Mouse (Mus musculus): ENCODE measurements around the gene Rhot1. TPM values are rescaled to one million over a fixed set of nuclear protein-coding genes. Genes with fewer than 3 reads are reported as not detected.

The Rhot1 gene
- polyA plus RNA-seq, 1 experiment from 2014 or later: 28.4 TPM

DNA sequence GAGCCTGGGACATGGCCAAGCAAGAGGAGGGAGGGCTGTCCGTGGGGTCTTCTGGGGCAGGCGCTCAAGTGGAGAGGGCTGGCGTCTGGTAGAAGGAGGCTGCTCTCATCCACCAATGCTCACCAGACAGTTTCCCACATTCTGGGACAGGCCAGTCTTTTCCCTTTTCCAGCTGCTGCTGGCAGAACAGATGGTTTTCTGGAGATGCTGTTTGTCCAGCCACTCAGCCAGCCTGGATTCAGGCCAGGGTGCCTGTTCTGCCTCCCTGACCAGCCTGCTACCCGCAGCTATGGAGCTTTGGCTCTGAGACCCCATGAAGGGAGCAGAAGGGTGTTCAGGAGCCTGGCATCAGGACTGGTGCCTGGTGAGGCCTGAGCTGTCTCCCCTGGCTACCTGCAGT lies 102.5 kb downstream of the Rhot1 start:
- no peak overlapping the region for H3K4me2 ChIP-seq (replicated peaks; ENCODE audit: low read depth)
- H3K9ac ChIP-seq (ENCODE audit: low read length): no peak overlapping the region
- ATAC-seq (ENCODE audit: low FRiP score, low TSS enrichment): no peak
- no peak overlapping the region for H3K27ac ChIP-seq (replicated peaks)
- no peaks in the 10 kb centered on the region for H3K9me3 ChIP-seq (ENCODE audit: control insufficient read depth, low read length)
- H3K36me3 ChIP-seq (ENCODE audit: control insufficient read depth, insufficient read depth, low read length): no peaks in the 10 kb centered on the region
- 75% methylated on average over 4 of the region's 4 CpGs for WGBS
- no peak for TF ChIP-seq EP300 (optimal IDR thresholded peaks at IDR 0.05)
- TF ChIP-seq CTCF (IDR thresholded peaks at IDR 0.05; ENCODE audit: low read depth): no peak
- H3K4me1 ChIP-seq (replicated peaks; ENCODE audit: control insufficient read depth, insufficient read depth): no peaks in the 10 kb centered on the region
- no peak overlapping the region for H3K4me3 ChIP-seq (ENCODE audit: low read depth, low read length)
- DNase-seq (ENCODE audit: low spot score): no peak
- H3K27me3 ChIP-seq (ENCODE audit: control insufficient read depth, insufficient read depth, low read length): no peaks in the 10 kb centered on the region

DNA sequence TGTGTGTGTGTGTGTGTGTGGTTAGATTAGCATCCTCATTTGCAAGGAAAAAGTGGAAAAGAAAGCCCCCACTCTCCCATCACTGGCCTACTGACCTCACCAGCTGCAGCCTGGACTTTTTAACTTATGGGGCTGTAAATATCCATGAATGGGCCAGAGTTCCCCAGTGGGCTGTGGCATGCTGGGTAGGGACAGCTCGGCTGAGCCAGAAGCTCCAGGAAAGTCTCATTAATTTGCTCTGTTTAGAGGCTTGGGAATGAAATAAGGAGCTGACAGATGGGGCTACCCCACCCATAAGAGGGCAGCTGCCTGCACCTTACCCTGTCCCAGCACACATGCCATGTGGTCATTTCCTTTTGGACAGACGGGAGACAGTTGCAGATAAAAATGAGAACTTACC lies 103.2 kb downstream of the Rhot1 start:
- Histone ChIP-seq H3K9me3 (ENCODE audit: control insufficient read depth, low read length) (no peaks in the 10 kb centered on the region), H3K4me3 (ENCODE audit: low read depth, low read length) (no peak overlapping the region), H3K9ac (ENCODE audit: low read length) (no peak overlapping the region), H3K36me3 (ENCODE audit: control insufficient read depth, insufficient read depth, low read length) (no peaks in the 10 kb centered on the region), H3K4me1 (replicated peaks; ENCODE audit: control insufficient read depth, insufficient read depth) (no peaks in the 10 kb centered on the region), H3K4me2 (replicated peaks; ENCODE audit: low read depth) (no peak overlapping the region), H3K27ac (replicated peaks) (no peak overlapping the region), H3K27me3 (ENCODE audit: control insufficient read depth, insufficient read depth, low read length) (no peaks in the 10 kb centered on the region)
- WGBS: 41% methylated on average over 2 of the region's 2 CpGs
- ATAC-seq (ENCODE audit: low FRiP score, low TSS enrichment) (no peak), DNase-seq (ENCODE audit: low spot score) (no peak)
- no peak for TF ChIP-seq CTCF (IDR thresholded peaks at IDR 0.05; ENCODE audit: low read depth)
- no peak for TF ChIP-seq EP300 (optimal IDR thresholded peaks at IDR 0.05)

DNA sequence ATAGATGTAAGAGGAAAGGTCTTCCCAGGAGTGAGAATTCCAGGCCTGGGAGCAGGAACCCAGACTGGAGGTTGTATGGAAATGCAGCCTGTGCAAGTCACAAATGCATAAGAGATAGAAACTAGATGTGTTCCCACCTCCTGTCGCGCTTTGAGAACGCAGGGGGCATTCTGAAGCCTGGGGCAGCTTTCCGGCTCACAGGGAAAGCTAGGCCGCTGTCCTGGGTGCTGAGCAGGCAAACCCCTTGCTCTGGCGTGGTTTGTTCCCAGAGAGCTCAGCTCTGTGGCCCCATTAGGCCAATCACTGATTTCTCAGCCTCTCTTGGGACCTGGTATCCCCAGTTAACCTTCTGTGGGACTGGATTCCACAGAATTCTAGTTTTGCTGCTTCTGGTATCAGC lies 103.7 kb downstream of the Rhot1 start:
- TF ChIP-seq EP300 (optimal IDR thresholded peaks at IDR 0.05) (no peak), CTCF (IDR thresholded peaks at IDR 0.05; ENCODE audit: low read depth) (no peak)
- Histone ChIP-seq H3K4me2 (replicated peaks; ENCODE audit: low read depth) (no peak overlapping the region), H3K27me3 (ENCODE audit: control insufficient read depth, insufficient read depth, low read length) (no peaks in the 10 kb centered on the region), H3K36me3 (ENCODE audit: control insufficient read depth, insufficient read depth, low read length) (no peaks in the 10 kb centered on the region), H3K4me1 (replicated peaks; ENCODE audit: control insufficient read depth, insufficient read depth) (no peaks in the 10 kb centered on the region), H3K9me3 (ENCODE audit: control insufficient read depth, low read length) (no peaks in the 10 kb centered on the region), H3K27ac (replicated peaks) (no peak overlapping the region), H3K4me3 (ENCODE audit: low read depth, low read length) (no peak overlapping the region), H3K9ac (ENCODE audit: low read length) (no peak overlapping the region)
- ATAC-seq (ENCODE audit: low FRiP score, low TSS enrichment) (no peak), DNase-seq (ENCODE audit: low spot score) (peak; percentile 34)
- 6% methylated on average over 6 of the region's 6 CpGs for WGBS

DNA sequence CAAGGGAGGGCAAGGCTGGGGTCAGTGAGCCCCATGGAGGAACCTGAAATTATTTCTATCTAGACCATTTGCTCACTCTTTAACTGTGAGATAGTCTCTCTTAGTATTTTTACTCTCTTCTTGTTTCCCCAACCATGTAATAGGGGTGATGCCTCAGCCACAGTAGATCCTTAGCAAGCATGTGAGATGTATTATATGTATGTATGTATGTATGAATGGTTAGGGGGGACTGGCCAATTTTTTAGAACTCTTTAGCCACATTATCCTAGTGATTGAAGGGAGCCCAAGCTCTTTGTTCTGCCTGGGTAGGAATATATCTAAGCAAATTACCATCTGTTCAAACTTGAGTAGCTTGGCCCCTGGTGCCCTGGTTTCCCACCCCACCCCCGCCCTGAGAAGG lies 104.6 kb downstream of the Rhot1 start:
- Histone ChIP-seq H3K4me1 (replicated peaks; ENCODE audit: control insufficient read depth, insufficient read depth) (no peaks in the 10 kb centered on the region), H3K9ac (ENCODE audit: low read length) (no peak overlapping the region), H3K4me2 (replicated peaks; ENCODE audit: low read depth) (no peak overlapping the region), H3K27ac (replicated peaks) (no peak overlapping the region), H3K4me3 (ENCODE audit: low read depth, low read length) (no peak overlapping the region), H3K9me3 (ENCODE audit: control insufficient read depth, low read length) (no peaks in the 10 kb centered on the region), H3K36me3 (ENCODE audit: control insufficient read depth, insufficient read depth, low read length) (no peaks in the 10 kb centered on the region), H3K27me3 (ENCODE audit: control insufficient read depth, insufficient read depth, low read length) (no peaks in the 10 kb centered on the region)
- TF ChIP-seq EP300 (optimal IDR thresholded peaks at IDR 0.05) (no peak), CTCF (IDR thresholded peaks at IDR 0.05; ENCODE audit: low read depth) (no peak)
- DNase-seq (ENCODE audit: low spot score): no peak
- ATAC-seq (ENCODE audit: low FRiP score, low TSS enrichment): no peak
- WGBS: 71% methylated on average over 1 of the region's 1 CpGs

DNA sequence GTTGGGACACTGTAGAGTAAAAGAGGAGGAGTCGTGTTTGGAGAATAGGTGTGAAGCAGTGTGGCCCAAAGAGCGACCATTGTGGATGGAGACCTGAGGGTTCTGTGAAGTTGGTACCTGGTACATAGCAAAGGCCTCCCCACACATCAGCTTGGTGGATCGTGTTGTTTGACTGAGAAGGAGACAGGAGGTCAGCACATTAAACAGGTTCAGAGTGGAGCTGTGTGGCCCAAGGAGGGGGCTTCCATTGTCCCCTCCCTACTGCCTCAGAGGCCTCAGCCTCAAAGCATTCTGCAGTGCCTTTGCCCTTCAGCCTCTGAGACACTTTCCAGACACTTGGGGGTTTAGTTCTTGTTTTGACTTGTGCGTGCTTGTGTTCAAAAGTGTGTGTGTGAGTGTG lies 105.1 kb downstream of the Rhot1 start:
- ATAC-seq (ENCODE audit: low FRiP score, low TSS enrichment): no peak
- H3K27me3 ChIP-seq (ENCODE audit: control insufficient read depth, insufficient read depth, low read length): no peaks in the 10 kb centered on the region
- TF ChIP-seq CTCF (IDR thresholded peaks at IDR 0.05; ENCODE audit: low read depth): no peak
- TF ChIP-seq EP300 (optimal IDR thresholded peaks at IDR 0.05): no peak

DNA sequence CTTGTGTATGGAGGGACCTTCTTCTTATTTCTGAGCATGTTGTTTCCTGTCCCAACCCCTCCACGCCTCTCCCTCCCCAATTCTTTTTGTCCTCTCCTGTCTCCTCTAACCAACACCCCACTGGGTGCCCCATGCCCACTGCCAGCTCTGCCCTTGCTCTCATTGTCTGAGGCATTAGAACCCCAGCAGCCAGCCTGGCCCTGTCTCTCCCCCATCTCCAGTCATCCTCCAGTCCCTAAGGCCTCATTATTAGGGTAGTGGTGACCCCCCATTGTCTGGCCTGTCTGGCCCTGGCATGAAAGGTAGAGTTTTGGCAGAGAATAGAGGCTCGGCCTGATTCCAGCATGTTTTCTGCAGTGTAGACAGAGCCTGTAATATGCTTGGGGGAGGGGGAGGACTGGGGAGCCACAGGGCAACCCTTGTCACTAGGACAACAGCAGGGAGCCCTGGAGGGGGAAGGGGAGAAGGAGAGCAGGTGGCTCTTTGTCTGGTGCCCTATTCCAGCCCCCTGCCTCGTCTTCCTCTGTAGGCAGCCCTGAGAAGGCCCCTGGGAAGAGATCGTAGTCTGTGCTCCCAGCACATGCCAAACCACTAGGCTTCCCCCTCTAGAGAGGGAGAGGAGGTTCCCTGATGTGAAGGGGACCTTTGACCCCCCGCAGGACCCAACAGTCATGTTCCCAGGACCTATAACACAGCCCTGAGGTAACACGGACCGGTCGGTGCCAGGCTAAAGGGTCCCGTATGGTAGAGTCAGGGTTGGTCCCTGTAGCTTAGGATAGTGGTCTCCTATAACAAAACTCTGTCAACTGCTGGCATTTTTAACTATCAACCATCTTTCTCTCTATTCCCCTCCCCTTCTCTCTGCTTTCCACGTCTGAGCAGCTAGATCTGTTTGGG lies 107.2 kb downstream of the Rhot1 start:
- Histone ChIP-seq H3K4me3 (ENCODE audit: low read depth, low read length) (no peak overlapping the region), H3K4me2 (replicated peaks; ENCODE audit: low read depth) (no peak overlapping the region), H3K9ac (ENCODE audit: low read length) (no peak overlapping the region), H3K27ac (replicated peaks) (no peak overlapping the region), H3K4me1 (replicated peaks; ENCODE audit: control insufficient read depth, insufficient read depth) (no peaks in the 10 kb centered on the region), H3K27me3 (ENCODE audit: control insufficient read depth, insufficient read depth, low read length) (no peaks in the 10 kb centered on the region), H3K9me3 (ENCODE audit: control insufficient read depth, low read length) (no peaks in the 10 kb centered on the region), H3K36me3 (ENCODE audit: control insufficient read depth, insufficient read depth, low read length) (no peaks in the 10 kb centered on the region)
- ATAC-seq (ENCODE audit: low FRiP score, low TSS enrichment) (no peak; the same call in 1 of the 2 replicates), DNase-seq (ENCODE audit: low spot score) (no peak)
- TF ChIP-seq EP300 (optimal IDR thresholded peaks at IDR 0.05): no peak
- no peak for TF ChIP-seq CTCF (IDR thresholded peaks at IDR 0.05; ENCODE audit: low read depth)
- WGBS: 62% methylated on average over 10 of the region's 10 CpGs

More for the DNA sequence above, 105.1 kb downstream of the Rhot1 start:
- no peak overlapping the region for H3K9ac ChIP-seq (ENCODE audit: low read length)
- H3K4me2 ChIP-seq (replicated peaks; ENCODE audit: low read depth): no peak overlapping the region
- no peaks in the 10 kb centered on the region for H3K9me3 ChIP-seq (ENCODE audit: control insufficient read depth, low read length)
- no peak for DNase-seq (ENCODE audit: low spot score)
- no peaks in the 10 kb centered on the region for H3K36me3 ChIP-seq (ENCODE audit: control insufficient read depth, insufficient read depth, low read length)
- 77% methylated on average over 4 of the region's 4 CpGs for WGBS
- no peaks in the 10 kb centered on the region for H3K4me1 ChIP-seq (replicated peaks; ENCODE audit: control insufficient read depth, insufficient read depth)
- H3K4me3 ChIP-seq (ENCODE audit: low read depth, low read length): no peak overlapping the region
- no peak overlapping the region for H3K27ac ChIP-seq (replicated peaks)

Other genes starting within 250 kb of the Rhot1 start
- 25.5 and 26.2 TPM in 2 replicates for gene Utp6, start 246.6 kb upstream of the Rhot1 start, polyA plus RNA-seq (2015; fragmentation: Nextera tagmentation; extraction: Ambion mirVana)
- gene Suz12, start 215.9 kb upstream of the Rhot1 start, polyA plus RNA-seq (2015; fragmentation: Nextera tagmentation; extraction: Ambion mirVana): 7.9 and 8.4 TPM in 2 replicates
- gene Crlf3, start 128.0 kb upstream of the Rhot1 start, polyA plus RNA-seq (2015; fragmentation: Nextera tagmentation; extraction: Ambion mirVana): 13.2 and 13.6 TPM in 2 replicates
- gene Atad5, start 119.6 kb upstream of the Rhot1 start, polyA plus RNA-seq (2015; fragmentation: Nextera tagmentation; extraction: Ambion mirVana): 1.6 and 2.2 TPM in 2 replicates
- gene Tefm, start 66.8 kb upstream of the Rhot1 start, polyA plus RNA-seq (2015; fragmentation: Nextera tagmentation; extraction: Ambion mirVana): 18.6 and 20.5 TPM in 2 replicates
- 3.6 and 5.4 TPM in 2 replicates for gene Adap2, start 54.9 kb upstream of the Rhot1 start, polyA plus RNA-seq (2015; fragmentation: Nextera tagmentation; extraction: Ambion mirVana)
- gene Rnf135, start 25.2 kb upstream of the Rhot1 start, polyA plus RNA-seq (2015; fragmentation: Nextera tagmentation; extraction: Ambion mirVana): 7.5 and 8.8 TPM in 2 replicates
- gene Rhbdl3, start 91.9 kb downstream of the Rhot1 start, polyA plus RNA-seq (2015; fragmentation: Nextera tagmentation; extraction: Ambion mirVana): 2.7 and 3.4 TPM in 2 replicates
- 11.0 and 12.0 TPM in 2 replicates for gene 5730455P16Rik, start 169.0 kb downstream of the Rhot1 start, polyA plus RNA-seq (2015; fragmentation: Nextera tagmentation; extraction: Ambion mirVana)
- 110 and 115 TPM in 2 replicates for gene Zfp207, start 174.3 kb downstream of the Rhot1 start, polyA plus RNA-seq (2015; fragmentation: Nextera tagmentation; extraction: Ambion mirVana)
- gene Psmd11, start 219.6 kb downstream of the Rhot1 start, polyA plus RNA-seq (2015; fragmentation: Nextera tagmentation; extraction: Ambion mirVana): 189 and 211 TPM in 2 replicates